Mouse (Mus musculus) hindbrain, embryonic 13.5 days (tissue): ENCODE data around the gene Wnt16. TPM values are rescaled to one million over a fixed set of nuclear protein-coding genes. Genes with fewer than 3 reads are reported as not detected.
"Not testable (repeated sequence)": the region's sequence is repeated elsewhere in the genome, so short reads cannot be mapped to it uniquely, and the experiment has no call there.

Experiments
- ATAC-seq: fragments of 200-750 bp; cut with Nextera tagmentation; 2 replicates; pipeline ENCODE4 v1.8.0; 2017; ENCODE audit warnings: moderate TSS enrichment; ENCODE audit not compliant: low FRiP score
- H3K27ac ChIP-seq: fragments of 300-500 bp; sonication (generic); 2 replicates; pipeline ENCODE4 v1.5.1; 2015; ENCODE audit warnings: inconsistent platforms, mild to moderate bottlenecking, moderate library complexity
- H3K27me3 ChIP-seq: fragments of 300-500 bp; sonication (generic); 2 replicates; pipeline ENCODE4 v1.6.1; 2015; ENCODE audit warnings: mild to moderate bottlenecking, inconsistent platforms
- H3K36me3 ChIP-seq: fragments of 300-500 bp; sonication (generic); 2 replicates; pipeline ENCODE4 v1.6.1; 2015; ENCODE audit warnings: mild to moderate bottlenecking, inconsistent platforms
- H3K4me1 ChIP-seq: fragments of 300-500 bp; sonication (generic); replicated peaks from 2 replicates; pipeline ENCODE4 v1.6.1; 2015; ENCODE audit warnings: inconsistent platforms
- H3K4me2 ChIP-seq: fragments of 300-500 bp; sonication (generic); 2 replicates; pipeline ENCODE4 v1.6.1; 2015; ENCODE audit warnings: inconsistent platforms, mild to moderate bottlenecking, moderate library complexity
- H3K4me3 ChIP-seq: fragments of 300-500 bp; sonication (generic); 2 replicates; pipeline ENCODE4 v1.5.1; 2015; ENCODE audit warnings: mild to moderate bottlenecking, inconsistent platforms
- H3K9ac ChIP-seq: fragments of 300-500 bp; sonication (generic); 2 replicates; pipeline ENCODE4 v1.6.1; 2015; ENCODE audit warnings: mild to moderate bottlenecking, inconsistent platforms
- H3K9me3 ChIP-seq: fragments of 300-500 bp; sonication (generic); 2 replicates; pipeline ENCODE4 v1.6.1; 2016; ENCODE audit warnings: inconsistent platforms
- WGBS: fragments of 180-500 bp; shearing (Covaris S2); methylation state at CpG from one replicate; pipeline ENCODE4 v1.1.7; 2015; 5-methylcytosine and 5-hydroxymethylcytosine counted together
- polyA plus RNA-seq: library from polyadenylated mRNA; unstranded; fragments of >200 nt; fragmentation: Nextera tagmentation; extraction: Ambion mirVana; gene quantifications from 2 replicates; pipeline ENCODE4 v1.2.1, GENCODE M21; 2015

The Wnt16 gene
- polyA plus RNA-seq = 0.40 and 0.60 TPM in 2 replicates

DNA sequence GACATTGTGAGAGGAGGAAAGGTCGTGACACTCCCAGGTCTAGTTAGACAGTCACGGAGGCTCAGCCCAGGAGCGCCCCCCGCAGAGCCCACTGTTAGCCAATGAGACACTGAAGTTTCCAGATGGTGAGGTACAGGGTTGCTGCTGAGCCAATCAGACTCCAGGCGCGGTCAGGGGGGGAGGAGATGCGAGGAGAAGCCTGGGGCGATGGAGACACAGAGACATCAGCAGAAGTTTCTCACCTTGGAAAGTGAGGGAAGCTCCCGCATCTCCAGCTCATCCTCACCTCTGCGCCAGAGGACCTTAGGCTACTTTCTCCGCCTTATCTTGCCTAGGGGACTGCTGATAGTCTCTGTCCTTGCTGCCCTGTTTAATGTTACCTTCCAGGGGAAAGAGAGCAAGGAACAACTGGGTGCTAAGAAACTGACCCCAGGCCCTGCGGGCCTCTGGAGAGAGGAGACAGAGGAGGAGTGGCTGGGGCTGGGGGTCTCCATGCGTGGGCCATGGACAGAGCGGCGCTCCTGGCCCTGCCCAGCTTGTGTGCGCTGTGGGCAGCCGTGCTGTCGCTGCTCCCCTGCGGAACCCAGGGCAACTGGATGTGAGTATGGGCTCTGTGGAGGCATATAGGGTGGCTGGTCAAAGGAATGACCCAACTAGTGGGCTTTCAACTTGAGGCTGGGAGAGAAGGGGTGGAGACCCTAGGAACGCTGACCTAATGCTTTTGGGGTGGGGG, at the start of gene Wnt16:
Gene Wnt16, plus strand, starts transcription at position 224 of the 733 bp plus-strand sequence.
- Histone ChIP-seq H3K4me3 (peak within 1 kb of the TSS; percentile 44), H3K4me1 (peaks cover 22% of the 10 kb centered on the region), H3K27me3 (peaks cover 60% of the 10 kb centered on the region), H3K9me3 (no peaks in the 10 kb centered on the region), H3K36me3 (no peaks in the 10 kb centered on the region), H3K27ac (no peak within 1 kb of the TSS), H3K4me2 (peak within 1 kb of the TSS; percentile 77), H3K9ac (peak within 1 kb of the TSS; percentile 60)
- 2% methylated on average over 20 of the region's 20 CpGs for WGBS
- ATAC-seq = peak; percentile 80

DNA sequence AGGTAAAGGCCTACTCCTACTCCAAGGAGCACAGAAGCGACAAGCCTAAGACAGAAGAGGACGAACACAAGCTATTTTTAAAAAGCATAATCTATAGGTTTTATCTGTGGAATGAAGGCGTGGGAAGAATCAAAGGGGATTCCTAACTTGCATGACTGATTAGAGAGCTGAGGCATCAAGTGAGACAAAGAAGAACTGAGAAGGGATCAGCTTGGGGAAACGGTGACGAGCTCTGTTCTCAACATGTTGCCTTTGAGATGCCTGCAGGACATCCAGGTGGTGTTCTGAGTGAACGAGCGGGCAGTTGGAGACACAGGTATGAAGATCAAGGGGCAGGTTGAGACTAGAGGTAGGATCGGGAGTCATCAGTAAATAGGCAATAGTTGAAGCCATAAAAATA, 44.7 kb upstream of the Wnt16 start:
- Histone ChIP-seq H3K36me3 (no peaks in the 10 kb centered on the region), H3K27ac (no peak overlapping the region), H3K27me3 (no peaks in the 10 kb centered on the region), H3K4me2 (no peak overlapping the region), H3K9me3 (no peaks in the 10 kb centered on the region), H3K4me3 (no peak overlapping the region), H3K4me1 (no peaks in the 10 kb centered on the region), H3K9ac (no peak overlapping the region)
- 80% methylated on average over 8 of the region's 8 CpGs for WGBS
- no peak for ATAC-seq

DNA sequence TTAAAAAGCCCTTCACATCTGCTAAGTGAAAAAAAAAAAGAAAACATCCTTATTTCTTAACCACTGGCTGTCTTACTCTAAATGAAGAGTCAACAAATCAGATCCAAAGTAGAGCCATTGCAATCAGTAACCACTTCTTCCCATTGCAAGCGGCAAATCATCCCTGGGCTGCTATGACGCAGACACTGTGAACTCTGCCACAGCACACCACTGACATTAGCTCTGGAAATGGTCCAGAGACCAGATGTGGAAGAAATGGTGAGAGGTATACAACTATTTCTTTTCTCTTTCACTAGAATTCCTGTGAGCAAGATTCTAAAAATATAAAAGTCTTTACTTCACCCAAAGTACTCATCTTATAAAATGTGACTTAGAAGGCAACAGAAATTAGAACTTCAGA, 41.3 kb upstream of the Wnt16 start:
- Histone ChIP-seq H3K36me3 (no peaks in the 10 kb centered on the region), H3K4me1 (no peaks in the 10 kb centered on the region), H3K27me3 (no peaks in the 10 kb centered on the region), H3K4me3 (no peak overlapping the region), H3K9ac (no peak overlapping the region), H3K27ac (no peak overlapping the region), H3K9me3 (no peaks in the 10 kb centered on the region), H3K4me2 (no peak overlapping the region)
- ATAC-seq = no peak
- WGBS = 98% methylated on average over 2 of the region's 2 CpGs

DNA sequence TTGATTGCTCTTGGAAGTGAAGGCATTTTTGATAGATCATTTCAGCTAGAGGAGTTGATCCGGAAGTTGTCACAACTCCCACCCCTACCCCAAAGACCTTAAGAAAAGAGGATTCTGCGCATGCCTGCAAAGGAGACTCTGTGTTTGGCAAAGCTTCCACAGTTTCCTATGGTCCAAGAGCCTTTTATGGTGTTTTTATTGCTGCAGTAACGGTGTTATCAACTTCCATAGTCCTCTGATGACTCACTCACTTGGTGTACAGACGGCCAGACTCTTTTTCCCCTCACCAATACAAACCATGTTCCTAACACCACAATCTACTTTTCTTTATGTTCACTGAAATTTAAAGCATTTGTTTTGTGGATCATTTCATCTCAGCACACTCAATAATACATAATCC, 29.2 kb upstream of the Wnt16 start:
- Histone ChIP-seq H3K4me2 (no peak overlapping the region), H3K36me3 (no peaks in the 10 kb centered on the region), H3K27me3 (no peaks in the 10 kb centered on the region), H3K9me3 (no peaks in the 10 kb centered on the region), H3K4me3 (no peak overlapping the region), H3K9ac (no peak overlapping the region), H3K27ac (no peak overlapping the region), H3K4me1 (no peaks in the 10 kb centered on the region)
- ATAC-seq = no peak
- WGBS = 88% methylated on average over 4 of the region's 4 CpGs

DNA sequence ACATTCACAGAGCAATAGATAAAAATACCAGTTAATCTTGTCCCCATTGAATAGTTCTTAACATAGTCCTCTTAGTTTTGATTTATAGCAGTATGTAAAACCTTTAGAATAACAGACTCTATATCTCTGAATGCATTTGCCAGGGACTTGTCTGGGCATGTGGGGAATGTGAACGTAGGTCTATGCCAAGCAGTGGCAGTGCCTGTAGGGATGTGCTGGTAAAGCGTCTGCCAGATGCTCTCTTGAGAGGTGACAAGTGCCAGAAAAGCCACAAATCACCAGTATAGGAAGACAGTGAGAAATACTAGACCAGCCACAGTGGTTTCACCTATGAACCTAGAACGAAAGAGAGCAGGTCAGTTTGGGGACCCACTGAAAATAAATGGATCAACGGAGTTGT, 25.5 kb upstream of the Wnt16 start:
- ATAC-seq = no peak
- WGBS = 67% methylated on average over 4 of the region's 4 CpGs

DNA sequence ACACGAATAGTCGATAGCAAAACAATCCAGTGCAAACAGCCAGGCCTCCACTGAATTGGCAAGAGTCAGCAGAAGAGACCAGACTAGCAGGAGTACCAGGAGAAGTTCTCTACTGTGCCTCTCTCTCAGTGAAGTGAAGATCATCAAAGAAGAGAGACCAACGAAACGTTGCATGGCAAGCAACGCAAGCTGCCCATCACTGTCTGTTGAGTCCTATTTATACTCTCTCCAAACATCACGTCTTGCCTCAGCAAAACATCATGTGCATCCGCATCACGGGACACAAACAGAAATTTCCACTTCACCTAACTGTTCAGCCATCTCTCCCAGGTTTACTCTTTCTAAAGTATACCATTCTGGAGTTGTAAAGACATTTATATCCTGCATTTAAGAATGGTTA, 23.9 kb upstream of the Wnt16 start:
- WGBS = 87% methylated on average over 8 of the region's 8 CpGs
- H3K27ac ChIP-seq = not testable (repeated sequence)

More for the DNA sequence above, 25.5 kb upstream of the Wnt16 start:
- Histone ChIP-seq H3K27ac (no peak overlapping the region), H3K27me3 (no peaks in the 10 kb centered on the region), H3K9me3 (no peaks in the 10 kb centered on the region), H3K9ac (no peak overlapping the region), H3K36me3 (no peaks in the 10 kb centered on the region), H3K4me3 (no peak overlapping the region), H3K4me1 (no peaks in the 10 kb centered on the region), H3K4me2 (no peak overlapping the region)

DNA sequence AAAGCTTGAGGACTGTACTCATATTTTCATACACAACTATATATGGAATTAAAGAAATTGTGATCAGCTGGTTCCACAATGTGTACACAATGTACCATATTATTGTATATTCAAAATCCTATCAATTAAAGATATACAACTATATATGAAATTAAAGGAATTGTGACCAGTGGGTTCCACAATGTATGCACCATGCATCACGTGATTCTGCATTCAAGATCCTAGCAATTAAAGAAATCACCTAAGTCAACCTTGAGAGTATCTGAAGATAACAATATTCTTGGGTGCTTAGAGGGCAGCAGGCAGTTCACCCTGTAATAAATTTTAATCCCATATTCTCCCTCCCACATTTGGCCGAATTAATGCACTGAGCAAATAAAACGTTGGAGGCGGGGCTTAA, 22.0 kb upstream of the Wnt16 start:
- Histone ChIP-seq H3K9ac (no peak overlapping the region), H3K27me3 (no peaks in the 10 kb centered on the region), H3K4me2 (no peak overlapping the region), H3K4me1 (no peaks in the 10 kb centered on the region), H3K36me3 (no peaks in the 10 kb centered on the region), H3K4me3 (no peak overlapping the region), H3K27ac (no peak overlapping the region), H3K9me3 (no peaks in the 10 kb centered on the region)
- no peak for ATAC-seq
- WGBS = 85% methylated on average over 4 of the region's 4 CpGs

More for the DNA sequence above, 23.9 kb upstream of the Wnt16 start:
- not testable (repeated sequence) for H3K9me3 ChIP-seq, H3K4me2 ChIP-seq, H3K9ac ChIP-seq, H3K4me1 ChIP-seq, H3K27me3 ChIP-seq, H3K36me3 ChIP-seq, H3K4me3 ChIP-seq, ATAC-seq

DNA sequence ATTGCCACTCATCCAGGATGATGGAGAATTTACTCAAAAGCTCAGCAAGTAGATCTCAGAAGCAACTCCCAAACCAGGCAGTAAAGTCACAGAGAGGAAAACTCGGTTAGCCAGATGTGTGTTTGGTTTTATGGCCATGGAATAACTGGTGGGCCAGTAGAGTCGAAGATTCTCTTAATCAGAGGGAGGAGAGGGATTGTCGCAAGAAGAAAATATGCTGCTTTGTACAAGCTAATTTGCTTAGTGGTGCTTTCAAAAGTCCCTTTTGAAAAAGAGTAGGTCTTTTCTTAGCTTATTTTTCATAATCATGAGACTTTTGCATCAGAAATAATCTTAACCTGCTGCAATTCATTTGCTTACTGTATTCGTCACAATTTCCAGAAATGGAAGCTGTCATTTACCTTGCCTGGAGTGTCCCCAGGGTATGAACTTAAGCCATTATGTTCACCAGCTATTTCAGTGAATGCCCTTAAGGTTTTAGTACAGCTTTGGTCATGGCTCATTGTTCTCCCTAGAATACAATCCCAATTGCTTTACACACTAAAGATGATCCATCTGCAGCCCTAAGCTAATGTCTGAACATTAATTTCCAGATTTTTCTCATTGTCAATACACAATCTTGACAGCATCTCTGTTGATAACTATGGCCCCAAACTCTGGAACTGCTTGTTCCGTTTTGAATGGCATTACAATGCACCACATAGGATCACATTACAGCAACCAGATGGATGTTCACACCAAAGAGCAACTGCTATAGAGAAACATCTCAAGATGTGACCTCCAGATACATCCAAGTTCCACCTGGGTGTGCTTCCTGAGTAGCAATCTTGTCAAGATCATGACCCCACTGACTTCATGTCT, 20.0 kb upstream of the Wnt16 start:
- H3K36me3 ChIP-seq = no peaks in the 10 kb centered on the region
- ATAC-seq = no peak
- H3K27ac ChIP-seq = no peak overlapping the region
- WGBS = 73% methylated on average over 5 of the region's 5 CpGs
- H3K4me2 ChIP-seq = no peak overlapping the region
- H3K4me1 ChIP-seq = no peaks in the 10 kb centered on the region
- no peak overlapping the region for H3K9ac ChIP-seq
- H3K27me3 ChIP-seq = no peaks in the 10 kb centered on the region
- no peaks in the 10 kb centered on the region for H3K9me3 ChIP-seq
- H3K4me3 ChIP-seq = no peak overlapping the region

DNA sequence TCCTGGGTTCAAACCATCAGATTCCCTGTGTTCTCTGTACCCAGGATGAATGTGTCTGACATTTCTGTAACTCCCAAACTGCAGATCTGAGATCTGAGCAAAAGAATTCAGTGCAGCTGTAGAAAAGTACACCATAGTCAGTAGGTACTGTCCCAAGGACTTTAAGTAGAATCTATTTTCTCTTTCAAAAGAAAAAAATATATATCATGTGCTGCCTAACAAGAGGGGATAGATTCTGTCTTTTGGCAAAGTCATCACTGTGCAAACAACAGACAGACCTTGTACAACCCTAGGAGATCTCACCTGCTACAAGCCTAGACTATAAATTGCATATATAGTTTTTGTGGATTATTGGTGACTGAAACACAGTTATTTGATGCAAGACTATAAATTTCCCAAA, 19.4 kb upstream of the Wnt16 start:
- H3K4me3 ChIP-seq = no peak overlapping the region
- H3K9ac ChIP-seq = no peak overlapping the region
- no peaks in the 10 kb centered on the region for H3K9me3 ChIP-seq
- H3K4me1 ChIP-seq = no peaks in the 10 kb centered on the region
- H3K4me2 ChIP-seq = no peak overlapping the region
- H3K27me3 ChIP-seq = no peaks in the 10 kb centered on the region
- ATAC-seq = no peak
- no peak overlapping the region for H3K27ac ChIP-seq
- H3K36me3 ChIP-seq = no peaks in the 10 kb centered on the region

DNA sequence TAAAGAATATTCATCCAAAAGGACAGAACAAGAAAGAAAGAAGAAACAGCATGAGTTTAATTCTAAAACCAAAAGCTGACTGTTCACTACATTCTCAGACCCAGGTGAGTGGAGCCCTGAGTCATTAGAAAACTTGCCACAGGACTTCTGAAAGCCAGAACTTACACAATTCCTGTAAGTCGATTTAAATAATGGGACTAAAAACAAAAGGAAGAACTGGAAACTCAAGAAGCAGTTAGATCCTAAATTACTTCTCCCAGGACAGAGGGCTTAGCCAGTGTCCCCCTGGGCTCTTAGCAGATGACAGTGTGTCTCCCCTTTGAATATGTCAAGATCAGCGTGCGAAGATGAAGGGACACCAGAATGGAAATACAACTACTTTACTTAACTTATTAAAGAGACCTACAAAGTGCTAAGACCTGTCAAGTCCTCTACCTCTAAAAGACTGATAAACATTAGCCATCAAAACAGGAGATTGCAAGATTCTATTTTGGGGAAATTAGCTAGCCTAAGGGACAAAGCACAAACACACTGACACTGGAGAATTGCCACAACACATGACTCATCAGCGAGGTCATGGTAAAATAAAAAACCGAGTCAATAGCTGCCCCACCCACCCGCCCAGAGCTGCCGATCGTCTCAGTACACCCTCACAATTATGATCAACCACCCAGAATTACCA, 18.0 kb upstream of the Wnt16 start:
- ATAC-seq = no peak
- H3K9ac ChIP-seq = no peak overlapping the region
- WGBS = 81% methylated on average over 8 of the region's 8 CpGs
- no peaks in the 10 kb centered on the region for H3K4me1 ChIP-seq
- H3K36me3 ChIP-seq = no peaks in the 10 kb centered on the region
- no peak overlapping the region for H3K4me2 ChIP-seq
- H3K4me3 ChIP-seq = no peak overlapping the region
- H3K27me3 ChIP-seq = no peaks in the 10 kb centered on the region
- H3K9me3 ChIP-seq = no peaks in the 10 kb centered on the region
- H3K27ac ChIP-seq = no peak overlapping the region

DNA sequence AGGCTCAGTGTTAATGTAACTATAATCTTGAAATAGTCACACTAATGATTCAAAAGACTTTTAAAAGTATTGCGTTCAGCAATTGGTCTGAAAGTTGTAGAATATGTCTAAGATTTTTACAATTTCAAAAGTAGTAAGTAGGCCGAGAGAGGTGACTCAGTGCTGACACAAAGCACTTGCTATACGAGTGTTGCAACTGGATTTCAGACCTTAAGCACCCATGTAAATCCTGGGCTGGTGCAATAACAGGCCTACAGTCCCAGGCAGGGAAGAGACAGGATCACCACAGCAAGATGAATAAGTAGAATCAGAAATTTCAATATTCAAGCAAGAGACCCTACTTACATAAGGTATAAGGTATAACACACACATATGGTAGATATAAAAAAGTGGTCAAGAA, 10.1 kb upstream of the Wnt16 start:
- 94% methylated on average over 3 of the region's 3 CpGs for WGBS
- Histone ChIP-seq H3K4me1 (0 out of 2 replicates have a peak, but pooled peaks cover 4% of the 10 kb centered on the region), H3K9me3 (no peaks in the 10 kb centered on the region), H3K27ac (no peak overlapping the region), H3K9ac (no peak overlapping the region), H3K27me3 (no peaks in the 10 kb centered on the region), H3K36me3 (no peaks in the 10 kb centered on the region), H3K4me2 (no peak overlapping the region), H3K4me3 (no peak overlapping the region)
- ATAC-seq = no peak

DNA sequence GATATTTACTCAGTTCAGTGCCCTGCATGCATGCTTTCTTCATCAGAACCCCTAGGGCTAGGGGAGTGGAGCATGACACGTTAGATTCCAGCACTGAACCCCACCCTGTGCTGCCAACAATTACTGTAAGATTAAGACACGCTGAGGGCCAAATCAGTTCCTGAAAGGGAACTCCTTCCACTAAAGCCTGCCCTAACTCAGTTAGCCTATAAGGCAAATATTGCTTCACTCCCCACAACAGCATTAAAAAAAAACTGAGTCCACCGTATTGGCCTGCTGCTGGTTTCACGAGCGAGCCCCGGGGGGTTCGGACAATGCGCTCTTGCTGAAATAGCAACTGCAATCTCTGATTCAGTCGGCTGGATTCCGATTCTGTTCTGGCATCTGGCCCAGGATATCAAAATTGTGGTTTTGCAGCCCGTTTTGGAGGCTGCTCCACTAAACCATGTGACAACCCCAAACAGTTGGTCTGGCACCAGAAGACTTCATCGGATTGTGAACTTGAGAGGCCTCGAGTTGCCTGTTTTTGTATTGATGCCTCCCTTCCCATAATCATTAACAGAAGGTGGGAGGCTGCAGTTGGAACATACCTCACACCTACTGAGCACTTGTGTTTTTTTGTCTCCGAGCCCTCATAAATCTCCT, 7.7 kb upstream of the Wnt16 start:
- H3K36me3 ChIP-seq = no peaks in the 10 kb centered on the region
- H3K9ac ChIP-seq = no peak overlapping the region
- H3K4me2 ChIP-seq = no peak overlapping the region
- 63% methylated on average over 14 of the region's 14 CpGs for WGBS
- H3K27me3 ChIP-seq = no peaks in the 10 kb centered on the region
- no peak overlapping the region for H3K27ac ChIP-seq
- 0 out of 2 replicates have a peak, but pooled peaks cover 4% of the 10 kb centered on the region for H3K4me1 ChIP-seq
- no peaks in the 10 kb centered on the region for H3K9me3 ChIP-seq
- H3K4me3 ChIP-seq = no peak overlapping the region
- no peak for ATAC-seq
